Comparison of ENCODE assay signal across 9 mouse cellular contexts in genomic region chr5:31094799-31095691, GRCm38 (mm10). TPM values are rescaled to one million over a fixed set of nuclear protein-coding genes. Genes with fewer than 3 reads are reported as not detected.
DNase-seq lines count a peak whose midpoint lies in the region; ATAC-seq and TF ChIP-seq lines count a peak whose summit lies in the region.
"Had no signal": no experiment of that assay in that cellular context is flagged by ENCODE, and none has a peak within 500 bp of the region (broad histone marks: within the 10 kb centered on the region; RNA-seq: fewer than 3 reads in every experiment).

No protein-coding gene starts in this region.

- no peak for TF ChIP-seq POLR2A in limb, embryonic 14.5 days (IDR thresholded peaks at IDR 0.05; ENCODE audit: borderline replicate concordance, extremely low read depth, insufficient read depth, insufficient read length)

- no peaks in the 10 kb centered on the region for H3K9me3 ChIP-seq in E14TG2a.4 (ENCODE audit: low read length)
- no peaks in the 10 kb centered on the region for H3K9me3 ChIP-seq in hindbrain, embryonic 16.5 days (ENCODE audit: control insufficient read depth, low read length)
- no peaks in the 10 kb centered on the region for H3K9me3 ChIP-seq in limb, embryonic 14.5 days (ENCODE audit: control insufficient read depth, low read length)
- no peaks in the 10 kb centered on the region for H3K9me3 ChIP-seq in midbrain, embryonic 12.5 days

- peak overlapping the region; percentile 68 for H3K4me2 ChIP-seq in hindbrain, embryonic 16.5 days (ENCODE audit: low read length)
- H3K4me2 ChIP-seq in limb, embryonic 14.5 days (replicated peaks; ENCODE audit: low read depth, low read length, severe bottlenecking) = peak overlapping the region; percentile 29
- peak overlapping the region; percentile 63 for H3K4me2 ChIP-seq in midbrain, embryonic 12.5 days (replicated peaks)

- no peak overlapping the region for H3K27ac ChIP-seq in gastrocnemius, adult 2 months
- H3K27ac ChIP-seq in hindbrain, embryonic 16.5 days (ENCODE audit: low read depth, low read length) = no peak overlapping the region
- no peak overlapping the region for H3K27ac ChIP-seq in limb, embryonic 14.5 days (replicated peaks; ENCODE audit: low read depth, low read length)
- no peak overlapping the region for H3K27ac ChIP-seq in midbrain, embryonic 12.5 days (replicated peaks)

- no peak for ATAC-seq in hindbrain, embryonic 16.5 days
- ATAC-seq in limb, embryonic 14.5 days (ENCODE audit: low FRiP score, low read depth) = no peak
- ATAC-seq in midbrain, embryonic 12.5 days (ENCODE audit: low FRiP score, low read depth) = peak; percentile 45; the same call in 1 of the 2 replicates

- peaks cover 89% of the 10 kb centered on the region for H3K27me3 ChIP-seq in E14TG2a.4 (ENCODE audit: insufficient read depth, low read length)
- peaks cover 42% of the 10 kb centered on the region for H3K27me3 ChIP-seq in hindbrain, embryonic 16.5 days (replicated peaks; ENCODE audit: control insufficient read depth, insufficient read depth, low read length)
- peaks cover 77% of the 10 kb centered on the region for H3K27me3 ChIP-seq in limb, embryonic 14.5 days (ENCODE audit: control insufficient read depth, insufficient read depth, low read length)
- peaks cover 97% of the 10 kb centered on the region for H3K27me3 ChIP-seq in midbrain, embryonic 12.5 days

- intact Hi-C loops in gastrocnemius, adult 2 months (cut with DNase I) = no loop called here

- peak; percentile 37 for DNase-seq in adrenal gland, postnatal 25 days
- DNase-seq in gastrocnemius, adult 2 months = peak; percentile 63
- peak; percentile 30 for DNase-seq in limb, embryonic 14.5 days (ENCODE audit: low spot score)
- DNase-seq in spleen, postnatal 4 days (ENCODE audit: low spot score in 2 of 2) = peak; percentile 49 to 76
- DNase-seq in urinary bladder, postnatal 25 days (ENCODE audit: low spot score) = no peak

- H3K4me1 ChIP-seq in E14TG2a.4 (replicated peaks; ENCODE audit: low read depth, low read length) = peaks cover 38% of the 10 kb centered on the region
- peaks cover 24% of the 10 kb centered on the region for H3K4me1 ChIP-seq in hindbrain, embryonic 16.5 days (ENCODE audit: control insufficient read depth, insufficient read depth, low read depth, low read length)
- H3K4me1 ChIP-seq in limb, embryonic 14.5 days (ENCODE audit: control insufficient read depth, insufficient read depth, low read length) = peaks cover 3% of the 10 kb centered on the region; the same call in 1 of the 2 replicates
- H3K4me1 ChIP-seq in midbrain, embryonic 12.5 days = peaks cover 36% of the 10 kb centered on the region

- TF ChIP-seq CTCF in E14TG2a.4 (conservative IDR thresholded peaks at IDR 0.05; ENCODE audit: low read length) = no peak
- TF ChIP-seq CTCF in gastrocnemius, adult 2 months (IDR thresholded peaks at IDR 0.05) = peak; percentile 22; the same call in 1 of the 2 replicates

- peak overlapping the region; percentile 28; the same call in 1 of the 2 replicates for H3K9ac ChIP-seq in hindbrain, embryonic 16.5 days (ENCODE audit: low read depth, low read length)
- H3K9ac ChIP-seq in limb, embryonic 14.5 days (ENCODE audit: low read depth, low read length, severe bottlenecking) = no peak overlapping the region
- no peak overlapping the region for H3K9ac ChIP-seq in midbrain, embryonic 12.5 days (replicated peaks)

- H3K4me3 ChIP-seq in E14TG2a.4 (replicated peaks; ENCODE audit: low read length) = peak overlapping the region; percentile 87
- H3K4me3 ChIP-seq in gastrocnemius, adult 2 months = peak overlapping the region; percentile 67
- peak overlapping the region; percentile 50 for H3K4me3 ChIP-seq in hindbrain, embryonic 16.5 days (ENCODE audit: low read length)
- H3K4me3 ChIP-seq in limb, embryonic 14.5 days (replicated peaks; ENCODE audit: low read length) = peak overlapping the region; percentile 18
- peak overlapping the region; percentile 53 for H3K4me3 ChIP-seq in midbrain, embryonic 12.5 days

- no peaks in the 10 kb centered on the region for H3K36me3 ChIP-seq in E14TG2a.4 (ENCODE audit: insufficient read depth, low read length)
- H3K36me3 ChIP-seq in hindbrain, embryonic 16.5 days (ENCODE audit: control insufficient read depth, insufficient read depth, low read length) = no peaks in the 10 kb centered on the region
- no peaks in the 10 kb centered on the region for H3K36me3 ChIP-seq in limb, embryonic 14.5 days (ENCODE audit: control insufficient read depth, insufficient read depth, low read length)
- no peaks in the 10 kb centered on the region for H3K36me3 ChIP-seq in midbrain, embryonic 12.5 days

- WGBS in hindbrain, embryonic 16.5 days = under 1% methylated on average over 59 of the region's 59 CpGs
- under 1% methylated on average over 57 of the region's 59 CpGs for WGBS in limb, embryonic 14.5 days
- under 1% methylated on average over 59 of the region's 59 CpGs for WGBS in midbrain, embryonic 12.5 days

RNA-seq across cellular contexts. Expression of gene Dnajc5g, which starts 11.0 kb away (rescaled TPM):
- total RNA-seq in adrenal gland, postnatal 25 days (2021) = not detected in 2 replicates
- not detected for total RNA-seq in gastrocnemius, adult 2 months (2021)
- polyA plus RNA-seq in hindbrain, embryonic 16.5 days (2015; fragmentation: Nextera tagmentation; extraction: Ambion mirVana) = not detected in 2 replicates
- polyA plus RNA-seq in limb, embryonic 14.5 days (2012; rRNA removed) = not detected in 2 replicates
- not detected in 2 replicates for polyA plus RNA-seq in limb, embryonic 14.5 days (2014; fragmentation: Nextera tagmentation; extraction: Ambion mirVana)
- not detected in 2 replicates for polyA plus RNA-seq in midbrain, embryonic 12.5 days (2016; fragmentation: Nextera tagmentation; extraction: Ambion mirVana)
- polyA plus RNA-seq: frontal cortex, adult 2 months had no signal

RNA-seq across cellular contexts. Expression of gene Slc30a3, which starts 13.0 kb away (rescaled TPM):
- total RNA-seq in adrenal gland, postnatal 25 days (2021) = not detected in 2 replicates
- total RNA-seq in gastrocnemius, adult 2 months (2021) = not detected
- 44.3 and 52.7 TPM in 2 replicates for polyA plus RNA-seq in hindbrain, embryonic 16.5 days (2015; fragmentation: Nextera tagmentation; extraction: Ambion mirVana)
- 0.82 and 0.86 TPM in 2 replicates for polyA plus RNA-seq in limb, embryonic 14.5 days (2012; rRNA removed)
- 0.53 and 0.91 TPM in 2 replicates for polyA plus RNA-seq in limb, embryonic 14.5 days (2014; fragmentation: Nextera tagmentation; extraction: Ambion mirVana)
- polyA plus RNA-seq in midbrain, embryonic 12.5 days (2016; fragmentation: Nextera tagmentation; extraction: Ambion mirVana) = 10.7 and 11.2 TPM in 2 replicates

RNA-seq across cellular contexts. Expression of gene Trim54, which starts 21.5 kb away (rescaled TPM):
- total RNA-seq in adrenal gland, postnatal 25 days (2021) = not detected in 2 replicates
- total RNA-seq in gastrocnemius, adult 2 months (2021) = 100 to 1,000 TPM; 356 to 504 TPM
- polyA plus RNA-seq in hindbrain, embryonic 16.5 days (2015; fragmentation: Nextera tagmentation; extraction: Ambion mirVana) = 1.00 TPM in 1 of 2 replicates, not detected in the other
- polyA plus RNA-seq in limb, embryonic 14.5 days (2012; rRNA removed) = 8.1 and 8.7 TPM in 2 replicates
- 4.9 and 6.2 TPM in 2 replicates for polyA plus RNA-seq in limb, embryonic 14.5 days (2014; fragmentation: Nextera tagmentation; extraction: Ambion mirVana)
- not detected in 2 replicates for polyA plus RNA-seq in midbrain, embryonic 12.5 days (2016; fragmentation: Nextera tagmentation; extraction: Ambion mirVana)

RNA-seq across cellular contexts. Expression of gene Cad, which starts 40.5 kb away (rescaled TPM):
- 28.3 and 29.1 TPM in 2 replicates for total RNA-seq in adrenal gland, postnatal 25 days (2021)
- total RNA-seq in gastrocnemius, adult 2 months (2021) = 10 to 100 TPM; 25.5 to 28.6 TPM
- polyA plus RNA-seq in hindbrain, embryonic 16.5 days (2015; fragmentation: Nextera tagmentation; extraction: Ambion mirVana) = 11.6 and 16.8 TPM in 2 replicates
- 49.1 and 62.5 TPM in 2 replicates for polyA plus RNA-seq in limb, embryonic 14.5 days (2012; rRNA removed)
- polyA plus RNA-seq in limb, embryonic 14.5 days (2014; fragmentation: Nextera tagmentation; extraction: Ambion mirVana) = 28.3 and 29.4 TPM in 2 replicates
- 39.2 and 39.7 TPM in 2 replicates for polyA plus RNA-seq in midbrain, embryonic 12.5 days (2016; fragmentation: Nextera tagmentation; extraction: Ambion mirVana)

RNA-seq across cellular contexts. Expression of gene Ucn, which starts 43.6 kb away (rescaled TPM):
- total RNA-seq in adrenal gland, postnatal 25 days (2021) = not detected in 2 replicates
- not detected for total RNA-seq in gastrocnemius, adult 2 months (2021)
- polyA plus RNA-seq in hindbrain, embryonic 16.5 days (2015; fragmentation: Nextera tagmentation; extraction: Ambion mirVana) = not detected in 2 replicates
- 0.16 TPM in 1 of 2 replicates, not detected in the other for polyA plus RNA-seq in limb, embryonic 14.5 days (2012; rRNA removed)
- 0.46 TPM in 1 of 2 replicates, not detected in the other for polyA plus RNA-seq in limb, embryonic 14.5 days (2014; fragmentation: Nextera tagmentation; extraction: Ambion mirVana)
- not detected in 2 replicates for polyA plus RNA-seq in midbrain, embryonic 12.5 days (2016; fragmentation: Nextera tagmentation; extraction: Ambion mirVana)

Comparison
In these comparisons a context has a peak if more than half of its experiments do, and no peak if none do; other contexts are left out.
1. H3K4me3 ChIP-seq: peak in every context shown above with its lines; median percentile 87 in E14TG2a.4; 67 in gastrocnemius, adult 2 months; 53 in midbrain, embryonic 12.5 days; 50 in hindbrain, embryonic 16.5 days; 18 in limb, embryonic 14.5 days.